Mouse (Mus musculus) olfactory bulb, adult 2 months (tissue): Measurements from ENCODE around the gene App.

ENCODE experiments used
- CTCF ChIP-seq: fragments of 200-500 bp; IDR thresholded peaks from 2 replicates; pipeline ENCODE4 v1.5.1; 2012; ENCODE audit warnings: low read depth, mild to moderate bottlenecking, low read length, moderate library complexity; ENCODE audit not compliant: insufficient read depth
- POLR2A ChIP-seq: fragments of 200-500 bp; IDR thresholded peaks from 2 replicates; pipeline ENCODE4 v1.6.1; 2012; ENCODE audit warnings: mild to moderate bottlenecking, low read depth, low read length, moderate library complexity; ENCODE audit not compliant: insufficient read depth

GRCm38 (mm10) chr16:85095923-85096322, 77.6 kb downstream of the App start:
- no peak for TF ChIP-seq CTCF
- no peak for TF ChIP-seq POLR2A
